Mouse (Mus musculus): Measurements from ENCODE around the gene Zfyve21.

GRCm38 (mm10) chr12:111791474-111792104, 22.4 kb upstream of the Zfyve21 start:
- TF ChIP-seq CTCF (IDR thresholded peaks at IDR 0.05; ENCODE audit: control insufficient read depth, insufficient read depth, insufficient replicate concordance, low read depth, low read length) (no peak), POLR2A (IDR thresholded peaks at IDR 0.05; ENCODE audit: control insufficient read depth, low read depth, low read length) (no peak)
